Mouse (Mus musculus): ENCODE data around the gene Tex14. TPM values are rescaled to one million over a fixed set of nuclear protein-coding genes. Genes with fewer than 3 reads are reported as not detected.

Tex14 gene
- total RNA-seq, 1 experiment from 2014 or later: 4.8 TPM

DNA sequence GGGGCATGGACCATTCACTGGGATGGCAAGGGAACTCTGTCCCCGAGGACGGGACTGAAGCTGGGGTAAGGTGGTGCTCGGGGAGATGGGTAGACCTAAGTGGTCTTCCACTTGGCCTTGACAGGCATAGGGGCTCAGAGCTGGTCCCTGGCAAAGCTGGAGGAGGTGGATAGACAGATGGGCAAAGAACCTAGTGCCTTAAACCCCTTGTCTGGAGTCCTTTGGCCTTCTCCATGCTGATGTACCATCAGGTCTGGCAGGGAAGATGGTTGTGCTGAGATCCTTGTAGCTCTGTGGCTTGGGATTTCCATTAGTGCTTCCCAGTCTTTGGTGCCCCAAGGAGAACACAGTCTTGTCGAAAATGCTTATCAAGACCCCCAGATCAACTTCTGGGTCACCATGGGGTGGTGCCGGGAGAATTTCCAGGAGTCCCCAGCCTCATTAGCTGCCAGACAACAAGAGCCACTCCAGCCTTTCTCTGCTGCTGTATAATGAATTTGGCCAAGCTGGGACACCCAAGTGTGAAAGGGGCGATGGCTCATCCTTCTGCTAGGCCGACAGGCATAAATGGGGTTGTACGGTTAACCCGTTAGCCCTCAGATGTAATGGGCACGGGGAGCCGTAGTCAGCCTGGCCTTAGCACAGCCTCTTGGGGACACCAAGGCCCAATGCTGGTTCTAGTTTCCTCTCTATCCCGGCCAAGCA lies 176.4 kb downstream of the Tex14 start:
- no peak for ATAC-seq (ENCODE audit: extremely low read depth, insufficient number of reproducible peaks, low FRiP score, poor library complexity, severe bottlenecking)

DNA sequence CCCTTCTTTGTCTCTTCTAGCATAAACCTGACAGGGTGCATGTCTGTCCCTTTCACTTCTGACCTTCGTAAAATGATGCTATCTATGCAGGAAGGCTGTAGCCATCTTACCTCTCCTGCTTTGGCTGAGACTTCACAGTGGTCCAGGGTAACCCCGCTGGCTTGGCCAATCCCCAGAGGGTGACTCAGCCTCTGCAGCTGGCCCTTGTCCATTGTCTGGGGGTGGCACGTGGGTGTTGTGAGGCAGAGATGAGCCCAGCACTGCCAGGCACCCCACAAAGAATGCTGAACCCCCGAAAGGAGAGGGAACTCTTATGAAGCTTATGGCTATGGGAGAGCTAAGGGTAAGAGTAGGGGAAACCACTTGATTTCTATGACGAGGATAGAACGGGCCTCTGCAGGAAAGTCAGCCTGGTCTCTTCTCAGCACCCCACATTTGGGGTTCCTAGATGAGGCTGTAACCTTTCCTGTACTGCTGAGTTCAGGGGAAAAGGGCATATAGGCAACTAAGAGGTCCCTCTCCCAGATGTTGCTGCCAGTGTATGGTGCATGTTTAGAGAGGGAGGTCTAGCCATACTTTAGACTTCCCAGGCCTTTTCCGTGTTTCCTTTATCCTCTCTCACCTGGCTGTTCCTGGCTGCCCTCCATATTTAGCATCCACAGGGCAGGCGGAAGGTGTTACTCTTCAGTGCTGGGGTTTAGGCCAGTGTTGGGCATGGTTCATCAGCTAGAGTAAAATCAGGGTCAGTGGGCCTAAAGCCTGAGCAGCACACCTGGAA lies 177.3 kb downstream of the Tex14 start:
- ATAC-seq (ENCODE audit: extremely low read depth, insufficient number of reproducible peaks, low FRiP score, poor library complexity, severe bottlenecking): no peak

GRCm38 (mm10) chr11:87583291-87584034 lies 178.6 kb downstream of the Tex14 start:
- ATAC-seq (ENCODE audit: extremely low read depth, insufficient number of reproducible peaks, low FRiP score, poor library complexity, severe bottlenecking): no peak

DNA sequence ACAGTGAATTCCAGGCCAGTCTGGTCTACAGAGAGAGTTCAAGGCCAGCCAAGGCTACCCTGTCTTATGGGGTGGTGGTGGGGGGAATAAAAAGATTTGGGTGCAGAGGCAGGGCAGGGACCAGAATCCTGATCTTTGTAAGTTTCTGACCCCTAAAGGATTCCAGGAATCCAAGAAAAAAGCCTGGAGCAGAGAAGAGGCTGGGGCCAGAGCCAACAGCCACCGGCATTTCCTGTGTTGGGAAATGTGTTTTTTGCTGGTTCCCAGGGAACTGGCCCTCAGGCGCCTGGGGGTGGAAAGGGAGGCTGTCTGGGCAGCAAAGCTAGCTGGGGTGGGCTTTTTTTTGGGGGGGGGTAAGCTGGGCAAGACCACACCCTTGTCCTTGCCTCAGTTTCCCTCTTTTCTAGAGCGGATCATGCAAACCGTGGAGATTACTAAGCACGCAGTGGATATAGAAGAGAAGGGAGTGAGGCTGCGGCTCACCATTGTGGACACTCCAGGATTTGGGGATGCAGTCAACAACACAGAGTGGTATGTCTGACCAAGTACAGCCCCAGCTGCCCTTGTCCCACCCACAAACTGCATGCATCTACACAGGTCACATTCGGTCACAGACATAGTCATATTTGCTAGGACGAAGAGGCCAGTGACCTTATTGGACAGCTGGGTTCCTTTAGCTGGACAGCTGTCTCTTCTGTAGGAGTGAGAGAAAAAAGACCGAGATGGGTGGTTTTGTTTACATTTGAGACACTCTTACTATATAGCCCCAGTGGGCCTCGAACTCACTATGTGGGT lies 180.0 kb downstream of the Tex14 start:
- no peak for ATAC-seq (ENCODE audit: extremely low read depth, insufficient number of reproducible peaks, low FRiP score, poor library complexity, severe bottlenecking)

- ATAC-seq (ENCODE audit: extremely low read depth, insufficient number of reproducible peaks, low FRiP score, poor library complexity, severe bottlenecking): no peak
Measured at GRCm38 (mm10) chr11:87587211-87587874, 182.5 kb downstream of the Tex14 start.

DNA sequence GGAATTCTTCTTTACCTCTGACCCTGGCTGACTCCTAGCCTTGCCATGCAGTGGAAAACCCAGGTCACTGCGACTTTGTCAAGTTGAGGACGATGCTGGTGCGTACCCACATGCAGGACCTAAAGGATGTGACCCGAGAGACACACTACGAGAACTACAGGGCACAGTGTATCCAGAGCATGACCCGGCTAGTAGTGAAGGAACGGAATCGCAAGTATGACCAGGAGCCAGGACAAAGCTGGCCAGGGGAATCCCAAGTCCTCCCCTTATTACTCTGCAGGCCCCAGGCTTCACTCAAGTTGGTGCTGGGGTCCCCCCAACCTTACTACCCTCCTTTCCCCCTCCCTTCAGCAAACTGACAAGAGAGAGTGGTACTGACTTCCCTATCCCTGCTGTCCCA lies 184.7 kb downstream of the Tex14 start:
- ATAC-seq (ENCODE audit: extremely low read depth, insufficient number of reproducible peaks, low FRiP score, poor library complexity, severe bottlenecking): no peak

DNA sequence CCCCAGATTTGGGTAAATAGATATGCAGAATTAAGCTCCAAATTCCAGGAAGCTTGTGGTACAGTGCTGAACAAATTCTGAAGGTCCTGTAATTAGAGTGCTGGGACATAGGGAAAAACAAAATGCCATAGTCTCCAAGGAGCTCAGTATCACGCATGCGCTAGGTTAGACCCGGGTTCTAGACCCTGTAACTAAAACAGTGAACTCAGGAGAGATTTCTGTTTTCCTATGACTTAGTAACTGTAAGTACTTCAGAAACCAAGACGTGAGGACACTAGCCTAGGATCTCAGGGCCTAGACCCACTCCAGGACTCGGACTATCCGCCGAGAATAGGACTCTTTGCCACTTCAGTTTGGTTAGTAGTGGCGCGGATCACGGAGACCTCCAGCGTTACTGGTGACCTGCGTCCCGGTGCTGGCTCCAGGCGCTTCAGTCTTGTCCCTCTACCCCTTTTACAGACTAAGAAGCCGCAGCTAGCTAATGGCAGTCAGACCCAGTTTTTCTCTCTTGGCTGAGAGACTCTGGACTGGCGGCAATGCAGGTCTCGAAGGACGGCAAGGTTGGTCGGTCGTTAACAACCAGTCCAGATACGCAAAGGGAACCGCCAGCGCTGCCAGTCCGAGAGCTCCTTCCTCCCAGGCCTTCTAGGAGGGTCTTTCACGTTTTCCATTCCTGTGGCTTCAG lies 186.1 kb downstream of the Tex14 start:
- ATAC-seq (ENCODE audit: extremely low read depth, insufficient number of reproducible peaks, low FRiP score, poor library complexity, severe bottlenecking): no peak

GRCm38 (mm10) chr11:87591526-87592353 lies 186.9 kb downstream of the Tex14 start, which contains the start of gene Mtmr4:
Gene Mtmr4 (plus strand): TSS chr11:87592162.
- peak; percentile 90 for ATAC-seq (ENCODE audit: extremely low read depth, insufficient number of reproducible peaks, low FRiP score, poor library complexity, severe bottlenecking)

GRCm38 (mm10) chr11:87592354-87592695 lies 187.5 kb downstream of the Tex14 start:
- no peak for ATAC-seq (ENCODE audit: extremely low read depth, insufficient number of reproducible peaks, low FRiP score, poor library complexity, severe bottlenecking)

DNA sequence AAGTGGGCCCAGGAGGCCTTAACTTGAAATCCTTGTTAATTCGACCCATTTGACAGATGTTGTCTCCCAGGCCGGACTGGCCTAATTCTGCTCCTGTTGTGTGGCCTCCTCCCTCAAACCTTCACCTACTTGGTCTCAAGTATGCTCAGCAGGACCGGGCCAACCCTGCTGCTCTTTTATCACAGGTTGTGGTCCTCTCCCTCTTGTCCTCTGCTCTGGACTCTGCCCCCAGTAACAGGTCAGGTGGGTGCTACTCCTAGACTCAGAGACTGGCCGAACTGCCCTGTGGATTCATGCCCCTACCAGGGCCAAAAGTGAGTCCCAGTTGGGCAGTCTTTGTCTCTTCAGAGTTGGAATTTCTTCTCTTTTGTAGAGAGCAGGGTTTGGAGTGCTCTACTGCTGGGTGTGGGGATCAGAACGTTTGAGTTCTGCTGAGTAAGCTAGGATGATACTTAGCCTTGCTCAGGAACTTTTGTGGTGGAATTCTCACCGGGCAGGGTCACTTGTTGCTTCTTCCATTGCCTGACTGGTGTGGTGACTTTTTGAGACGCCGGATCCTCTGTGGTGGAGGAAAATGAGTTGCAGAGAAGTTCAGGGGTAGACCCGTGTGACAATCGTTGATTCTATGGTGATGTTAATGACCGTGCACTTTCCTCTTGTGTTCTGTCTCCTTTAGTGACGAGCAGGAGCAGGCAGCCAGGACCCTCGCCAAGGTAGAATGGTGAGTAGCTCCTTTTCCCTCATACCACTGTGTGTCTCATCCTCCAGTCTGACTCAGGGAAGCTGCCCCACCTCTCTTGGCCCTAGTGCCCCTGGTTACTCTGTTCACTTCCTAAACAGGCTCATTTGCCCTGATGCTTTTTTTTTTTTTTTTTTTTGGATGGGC lies 188.1 kb downstream of the Tex14 start:
- no peak for ATAC-seq (ENCODE audit: extremely low read depth, insufficient number of reproducible peaks, low FRiP score, poor library complexity, severe bottlenecking)

DNA sequence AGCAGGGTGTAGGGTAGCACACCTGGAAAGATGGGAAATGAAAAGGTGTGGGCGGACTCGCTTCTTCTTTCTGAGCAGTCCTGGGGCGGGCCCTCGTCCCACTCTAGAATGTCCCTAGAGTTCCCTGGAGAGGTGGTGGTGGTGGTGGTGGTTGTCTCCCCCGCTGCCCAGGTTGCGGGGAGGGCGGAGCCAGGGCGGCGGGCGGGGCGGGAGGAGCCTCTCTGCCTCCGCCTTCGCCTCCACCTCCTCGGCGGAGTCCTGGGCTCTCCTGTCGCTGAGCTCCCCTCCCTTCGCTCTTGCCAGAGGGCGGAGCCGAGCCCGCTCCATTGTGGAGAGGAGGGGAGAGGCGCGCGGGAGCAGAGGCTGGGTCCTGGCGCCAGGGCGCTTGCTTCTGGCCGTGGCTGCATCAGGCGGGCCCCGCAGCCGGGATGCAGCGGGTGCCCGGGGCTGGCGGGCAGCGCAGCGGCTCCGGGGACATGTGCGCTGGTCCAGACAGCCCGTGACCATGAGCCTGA lies 190.5 kb downstream of the Tex14 start:
- no peak for ATAC-seq (ENCODE audit: extremely low read depth, insufficient number of reproducible peaks, low FRiP score, poor library complexity, severe bottlenecking)

GRCm38 (mm10) chr11:87595976-87596375 lies 191.1 kb downstream of the Tex14 start:
- ATAC-seq (ENCODE audit: extremely low read depth, insufficient number of reproducible peaks, low FRiP score, poor library complexity, severe bottlenecking): no peak

DNA sequence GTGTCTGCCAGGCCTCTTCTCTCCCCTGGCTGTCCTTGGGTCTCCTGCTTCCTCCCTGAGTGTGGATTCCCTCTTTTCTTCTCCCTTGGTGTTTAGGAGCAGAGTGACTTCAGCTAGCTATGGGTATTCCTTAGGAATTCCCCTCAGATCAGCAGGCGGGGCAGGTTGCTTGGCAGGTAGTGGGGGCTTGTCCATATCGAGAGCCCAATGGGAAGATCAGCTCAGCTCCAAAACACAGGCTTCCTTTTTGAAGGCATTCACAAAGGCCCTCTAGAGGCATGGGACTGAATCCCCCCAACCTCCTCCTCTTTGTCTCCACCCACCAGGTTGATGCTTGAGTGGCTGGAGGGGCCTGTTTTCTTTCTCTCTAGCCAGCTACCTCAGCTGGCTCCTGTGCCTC lies 191.6 kb downstream of the Tex14 start:
- ATAC-seq (ENCODE audit: extremely low read depth, insufficient number of reproducible peaks, low FRiP score, poor library complexity, severe bottlenecking): no peak

DNA sequence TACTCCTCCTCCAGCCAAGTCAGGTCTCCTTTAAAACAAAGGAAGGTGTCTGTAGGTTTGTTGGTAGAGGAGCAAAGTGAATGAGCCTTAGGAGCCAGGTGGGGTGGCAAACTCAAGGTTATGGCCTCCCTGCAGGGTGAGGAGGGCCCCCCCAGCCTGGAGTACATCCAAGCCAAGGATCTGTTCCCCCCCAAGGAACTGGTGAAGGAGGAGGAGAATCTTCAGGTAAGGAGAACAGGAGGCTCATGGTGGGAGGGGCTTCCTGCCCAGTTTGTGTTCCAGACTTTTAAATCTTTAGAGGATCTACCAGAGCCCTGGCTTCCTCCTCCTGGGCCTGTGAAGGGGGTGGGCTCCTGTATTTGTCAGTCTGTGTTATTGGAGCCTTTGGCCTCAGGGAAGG lies 192.2 kb downstream of the Tex14 start:
- ATAC-seq (ENCODE audit: extremely low read depth, insufficient number of reproducible peaks, low FRiP score, poor library complexity, severe bottlenecking): no peak

DNA sequence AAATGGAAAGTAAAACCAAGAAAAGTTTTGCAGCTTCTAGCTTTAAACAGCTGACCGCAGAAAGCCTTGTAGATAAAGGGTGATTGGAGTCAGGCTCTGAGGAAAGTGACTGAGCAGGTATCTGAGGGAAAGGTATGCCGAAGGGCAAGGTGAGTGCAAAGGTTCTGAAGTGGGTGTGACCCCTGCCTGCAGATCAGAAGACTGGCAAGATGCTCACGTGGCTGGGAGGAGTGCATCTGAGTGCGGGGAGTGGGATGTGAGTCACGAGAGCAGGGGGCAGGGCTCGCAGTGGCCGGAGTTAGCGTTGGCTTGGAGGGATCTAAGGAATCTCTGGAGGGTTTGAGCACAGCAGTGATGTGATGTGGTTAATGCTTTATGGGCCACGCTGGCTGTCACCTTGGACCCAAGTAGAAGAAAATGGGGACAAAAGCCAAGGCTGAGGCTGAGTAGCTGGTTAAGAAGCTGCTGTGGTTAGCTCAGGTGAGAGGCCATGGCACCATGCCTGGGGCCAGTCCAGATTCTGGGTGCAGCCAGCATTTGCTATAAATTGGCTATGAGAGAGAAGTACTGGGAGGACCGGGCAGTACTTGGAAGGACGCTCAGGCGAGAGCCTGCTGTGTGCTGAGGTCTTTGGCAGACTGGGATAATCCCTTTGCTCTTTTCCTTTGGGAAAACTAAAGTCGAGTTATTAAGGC lies 194.7 kb downstream of the Tex14 start:
- no peak for ATAC-seq (ENCODE audit: extremely low read depth, insufficient number of reproducible peaks, low FRiP score, poor library complexity, severe bottlenecking)
